Mouse (Mus musculus): ENCODE measurements around the gene Pard3.

Pard3 gene

GRCm38 (mm10) chr8:127181246-127181645 lies 117.6 kb downstream of the Pard3 start:
- no peak for DNase-seq (ENCODE audit: low spot score in 2 of 2)

- DNase-seq (ENCODE audit: low spot score in 2 of 2), result no peak
Observed at GRCm38 (mm10) chr8:127182065-127182464, 118.4 kb downstream of the Pard3 start.

DNA sequence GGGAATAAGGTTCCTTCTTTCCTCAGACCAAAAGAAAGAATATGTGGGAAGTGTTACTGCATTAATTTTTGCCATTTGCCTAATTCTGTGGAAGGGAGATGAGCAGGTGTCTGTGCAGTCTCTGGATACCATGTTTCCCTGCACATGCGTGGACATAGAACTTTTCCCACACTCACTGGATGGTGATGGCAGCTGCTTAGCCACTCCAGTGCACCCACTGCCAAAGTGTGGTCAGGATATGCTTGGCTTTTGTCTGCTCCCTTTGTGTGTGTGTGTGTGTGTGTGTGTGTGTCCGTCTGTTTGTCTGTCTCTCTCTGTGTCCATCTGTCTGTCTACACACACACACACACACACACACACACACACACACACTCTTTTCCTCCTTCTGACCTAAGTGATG lies 119.8 kb downstream of the Pard3 start:
- no peak for DNase-seq (ENCODE audit: low spot score in 2 of 2)

DNA sequence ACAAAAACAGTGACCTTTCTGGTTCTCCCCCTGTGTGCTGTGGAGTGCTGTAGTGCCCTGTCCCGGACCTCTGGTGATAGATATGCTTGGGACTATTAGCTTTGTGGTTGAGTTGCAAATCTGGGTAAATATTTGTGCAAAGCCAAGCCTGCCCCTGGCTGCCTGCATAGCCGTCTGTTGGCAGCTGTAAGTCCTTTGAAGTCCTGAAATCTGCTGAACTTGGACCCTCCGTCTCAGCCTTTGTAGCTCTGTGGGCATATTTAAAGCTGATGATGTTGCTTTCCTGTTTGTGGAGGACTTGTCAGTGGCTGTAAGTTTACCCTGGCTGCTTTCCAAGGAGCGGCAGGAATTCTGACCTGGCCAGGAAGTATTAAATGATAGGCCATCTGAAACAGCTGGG lies 120.3 kb downstream of the Pard3 start:
- DNase-seq (ENCODE audit: low spot score in 2 of 2), result no peak

DNA sequence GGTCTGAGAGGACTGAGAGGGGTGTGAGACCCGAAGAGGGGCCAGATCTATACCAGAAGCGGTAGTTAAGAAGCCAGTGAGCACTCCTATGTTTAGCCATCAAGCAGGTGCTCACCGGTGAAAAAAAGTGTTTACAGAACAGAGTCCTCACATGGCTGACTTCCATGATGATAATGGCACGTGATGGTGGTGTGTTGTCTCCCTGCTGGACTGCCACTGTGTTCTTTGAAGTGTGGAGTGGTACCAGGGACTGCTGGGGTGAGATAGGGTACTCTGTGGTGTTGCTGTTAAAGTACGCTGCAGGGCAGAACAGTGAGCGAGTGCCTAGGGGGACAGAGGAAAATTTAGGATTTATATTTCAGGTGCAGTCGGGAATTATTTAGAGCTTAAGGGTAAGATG lies 122.2 kb downstream of the Pard3 start:
- DNase-seq (ENCODE audit: low spot score in 2 of 2), result no peak

- no peak for DNase-seq (ENCODE audit: low spot score in 2 of 2)
Observed at GRCm38 (mm10) chr8:127188671-127189070, 125.0 kb downstream of the Pard3 start.

DNA sequence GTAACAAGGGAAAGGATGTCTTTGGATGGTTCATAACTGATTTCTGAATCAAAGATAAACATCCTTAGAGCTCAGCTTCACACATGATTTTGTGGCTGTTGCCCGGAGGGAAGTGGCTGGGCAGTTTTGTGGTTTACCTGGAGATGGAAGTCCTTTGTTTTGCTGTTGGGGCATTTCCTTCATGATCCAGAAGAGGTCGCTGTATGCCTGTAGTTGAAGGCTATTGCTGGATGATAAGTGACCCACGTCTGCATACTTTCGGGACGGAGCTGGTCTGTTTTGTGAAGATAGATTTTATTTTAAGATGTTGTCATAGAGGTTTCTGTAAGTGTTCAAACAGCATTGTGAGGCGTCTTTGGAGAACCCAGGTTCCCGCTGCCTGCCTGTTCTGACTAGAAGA lies 126.7 kb downstream of the Pard3 start:
- peak; percentile 72 to 80 for DNase-seq (ENCODE audit: low spot score in 2 of 2)

- DNase-seq (ENCODE audit: low spot score in 2 of 2), result peak; percentile 62 to 79
Observed at GRCm38 (mm10) chr8:127191387-127191786, 127.7 kb downstream of the Pard3 start.

DNA sequence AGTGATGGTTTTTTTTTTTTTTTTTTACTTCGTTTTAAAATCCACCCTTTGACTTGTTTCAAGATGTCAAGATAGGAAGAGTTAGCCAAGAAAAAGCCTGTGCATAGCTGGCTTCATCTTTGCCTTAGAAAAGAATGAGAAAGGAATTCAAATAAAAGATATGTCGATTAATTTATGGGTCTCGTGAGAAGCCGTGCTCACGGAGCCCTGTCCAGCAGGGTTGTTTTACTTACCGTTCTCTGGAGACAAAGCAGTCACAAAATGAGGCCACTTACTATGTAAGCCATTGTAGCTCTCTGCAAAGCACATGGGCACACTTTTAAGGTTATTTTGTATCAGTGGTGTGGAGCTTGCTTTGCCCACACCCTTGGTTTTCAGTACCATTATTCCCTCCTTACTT lies 128.1 kb downstream of the Pard3 start:
- DNase-seq (ENCODE audit: low spot score in 2 of 2), result no peak

GRCm38 (mm10) chr8:127192331-127192730 lies 128.6 kb downstream of the Pard3 start:
- no peak for DNase-seq (ENCODE audit: low spot score in 2 of 2)

DNA sequence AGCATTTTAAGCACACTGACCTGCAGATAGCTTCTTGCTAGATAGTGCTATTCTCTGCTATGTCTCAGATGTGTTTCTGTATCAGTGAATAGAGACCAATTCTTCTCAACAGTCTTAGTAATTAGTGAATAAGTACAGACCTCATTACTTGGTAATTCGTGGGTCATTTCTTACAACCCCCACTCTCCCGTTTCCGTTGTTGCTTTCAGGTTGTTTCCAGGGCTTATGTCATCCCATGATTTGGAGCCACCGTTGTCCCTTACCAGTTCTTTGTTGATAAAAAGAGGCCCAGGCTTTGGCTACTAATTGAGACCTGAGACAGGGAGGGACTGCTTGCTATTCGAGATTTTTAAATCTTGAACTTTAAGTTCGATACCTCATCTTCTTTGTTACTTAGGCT lies 129.7 kb downstream of the Pard3 start:
- no peak for DNase-seq (ENCODE audit: low spot score in 2 of 2)

- no peak for DNase-seq (ENCODE audit: low spot score in 2 of 2)
Observed at GRCm38 (mm10) chr8:127194786-127195407, 131.2 kb downstream of the Pard3 start.

GRCm38 (mm10) chr8:127196505-127197265 lies 133.0 kb downstream of the Pard3 start:
- no peak for DNase-seq (ENCODE audit: low spot score in 2 of 2)

DNA sequence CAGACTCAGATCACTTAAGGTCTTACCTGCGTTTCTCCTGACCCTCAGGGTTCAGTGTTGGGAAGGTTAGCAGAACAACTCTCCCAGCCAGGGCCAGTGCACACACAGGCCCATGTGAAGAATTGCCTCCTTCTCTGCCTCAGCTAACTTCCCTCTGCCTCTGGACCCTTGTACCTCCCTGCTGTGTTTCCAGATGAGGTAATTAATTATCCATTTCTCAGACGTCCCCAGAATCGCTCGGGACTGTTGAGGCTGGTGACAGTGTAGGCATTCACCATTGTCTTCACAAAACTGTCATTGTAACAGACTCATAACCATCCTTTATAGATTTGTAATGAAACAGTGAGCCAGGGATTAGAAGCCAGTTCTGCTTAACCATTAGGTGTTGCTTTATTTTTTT lies 143.8 kb downstream of the Pard3 start:
- no peak for DNase-seq (ENCODE audit: low spot score in 2 of 2)

- DNase-seq (ENCODE audit: low spot score in 2 of 2), result no peak
Observed at GRCm38 (mm10) chr8:127210621-127211020, 146.9 kb downstream of the Pard3 start.

- DNase-seq (ENCODE audit: low spot score in 2 of 2), result no peak
Observed at GRCm38 (mm10) chr8:127214338-127214737, 150.6 kb downstream of the Pard3 start.

GRCm38 (mm10) chr8:127214748-127215433 lies 151.2 kb downstream of the Pard3 start:
- no peak for DNase-seq (ENCODE audit: low spot score in 2 of 2)

DNA sequence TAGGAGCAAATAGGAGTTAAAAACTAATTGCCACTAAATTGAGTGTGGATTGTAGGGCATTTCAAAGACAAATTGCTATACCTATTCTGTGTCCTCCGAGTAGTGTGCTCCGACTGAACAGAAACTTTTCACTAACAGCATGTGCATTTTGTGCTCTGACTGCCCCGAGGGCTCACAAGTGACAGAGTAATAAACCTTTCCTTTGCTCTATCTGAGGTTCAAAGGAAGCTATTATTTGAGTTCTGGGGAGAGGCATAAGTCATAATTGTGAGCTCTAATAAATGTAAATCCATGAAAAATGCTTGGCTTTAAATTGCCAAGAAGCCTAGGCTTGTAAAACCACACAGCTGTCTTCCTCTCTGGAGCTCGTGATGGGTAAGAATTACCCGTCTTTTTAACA lies 156.5 kb downstream of the Pard3 start:
- no peak for DNase-seq (ENCODE audit: low spot score in 2 of 2)

GRCm38 (mm10) chr8:127220615-127221014 lies 156.9 kb downstream of the Pard3 start:
- DNase-seq (ENCODE audit: low spot score in 2 of 2), result no peak

GRCm38 (mm10) chr8:127222361-127222760 lies 158.7 kb downstream of the Pard3 start:
- no peak for DNase-seq (ENCODE audit: low spot score in 2 of 2)

DNA sequence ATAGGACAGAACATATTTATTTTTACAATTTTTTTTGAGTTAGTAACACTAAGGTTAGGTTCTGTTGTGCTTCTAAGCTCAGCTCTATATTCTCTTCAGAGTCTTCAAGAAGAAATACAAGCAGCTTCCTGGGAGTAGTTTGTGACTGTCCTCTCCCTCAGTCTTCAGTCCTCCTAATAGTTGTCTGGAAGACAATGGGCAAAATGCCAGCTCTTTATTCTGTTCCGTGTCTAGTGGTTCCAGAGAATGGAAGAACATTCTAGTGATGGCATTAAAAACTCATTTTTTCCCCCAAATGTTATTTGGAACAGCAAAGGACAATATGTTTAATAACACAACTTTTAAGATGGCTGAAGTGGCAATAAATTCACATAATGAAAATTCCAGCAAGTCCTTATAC lies 163.3 kb downstream of the Pard3 start:
- no peak for DNase-seq (ENCODE audit: low spot score in 2 of 2)

DNA sequence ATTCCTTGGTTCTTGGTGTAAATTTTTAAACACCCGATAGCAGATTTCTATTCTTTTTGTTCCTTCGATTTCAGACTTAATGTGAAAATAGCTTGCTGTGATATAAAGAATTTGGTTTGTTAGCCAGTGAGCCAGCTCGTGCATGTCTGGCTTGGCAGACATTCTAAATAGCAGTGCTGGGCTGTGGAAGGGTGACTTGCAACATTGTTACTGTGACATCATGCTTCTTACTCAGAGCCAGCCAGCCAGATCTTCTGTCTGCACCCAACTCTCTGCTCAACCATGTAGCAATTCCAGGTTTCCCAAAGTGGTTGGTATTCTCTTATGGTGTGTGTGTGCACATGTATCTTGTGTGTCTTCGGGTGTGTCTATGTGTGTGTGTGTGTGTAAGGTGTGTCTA lies 163.7 kb downstream of the Pard3 start:
- DNase-seq (ENCODE audit: low spot score in 2 of 2), result no peak

Data from right cerebral cortex, postnatal 10 days (tissue).